Mouse (Mus musculus) urinary bladder, postnatal 36 days (tissue): ENCODE results near the gene Qdpr.

Source experiments
- DNase-seq, 2 experiments: peaks; one replicate each; pipeline ENCODE4 v3.0.0; 2022; ENCODE audit warnings: low spot score in 2 of 2, mixed read lengths in 1 of 2

The Qdpr gene

DNA sequence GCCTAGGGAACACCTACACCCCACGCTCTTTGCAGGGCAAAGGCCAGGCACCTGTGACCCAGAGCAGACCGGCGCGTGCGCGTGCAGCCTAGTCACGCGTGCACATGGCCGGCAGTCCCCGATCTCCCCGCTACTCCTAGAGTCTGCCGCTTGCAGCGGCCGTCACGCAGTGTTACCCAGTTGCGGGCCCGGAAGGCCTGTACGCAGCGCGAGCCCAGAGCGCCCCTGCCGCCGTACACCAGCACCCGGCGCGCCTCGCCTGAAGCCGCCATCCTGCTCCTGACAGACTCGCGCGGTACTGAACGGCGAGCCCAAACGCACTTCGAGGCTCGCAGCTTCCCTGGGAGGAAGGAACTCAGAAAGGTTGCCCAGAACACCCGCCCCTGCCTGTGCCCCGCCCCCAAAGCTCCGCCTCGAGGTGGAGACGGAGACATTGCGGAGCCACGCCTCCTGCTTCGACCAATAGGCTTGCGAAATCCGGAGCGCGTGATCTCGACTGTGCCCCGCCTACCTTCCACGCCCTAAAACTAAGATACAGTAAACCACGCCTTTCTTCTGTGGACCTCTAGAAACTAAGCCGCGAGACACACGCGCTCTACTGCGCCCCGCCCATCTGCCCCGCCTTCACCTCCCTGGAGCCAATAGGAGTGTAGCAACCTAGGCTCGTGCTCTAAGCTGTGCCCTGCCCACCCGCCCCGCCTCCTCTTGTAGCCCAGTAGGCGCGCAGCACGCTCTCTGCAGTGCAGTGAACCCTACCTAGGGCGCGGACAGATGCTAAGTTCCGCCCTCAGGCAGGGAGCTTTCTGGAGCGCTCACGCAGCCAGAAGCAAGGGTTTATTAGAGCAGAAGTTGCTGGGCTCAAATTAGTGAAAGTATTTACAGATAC lies at the start of gene Qdpr:
Gene Qdpr (minus strand): TSS at position 406 of the 886 bp plus-strand sequence.
- peak; percentile 88 to 95 for DNase-seq

DNA sequence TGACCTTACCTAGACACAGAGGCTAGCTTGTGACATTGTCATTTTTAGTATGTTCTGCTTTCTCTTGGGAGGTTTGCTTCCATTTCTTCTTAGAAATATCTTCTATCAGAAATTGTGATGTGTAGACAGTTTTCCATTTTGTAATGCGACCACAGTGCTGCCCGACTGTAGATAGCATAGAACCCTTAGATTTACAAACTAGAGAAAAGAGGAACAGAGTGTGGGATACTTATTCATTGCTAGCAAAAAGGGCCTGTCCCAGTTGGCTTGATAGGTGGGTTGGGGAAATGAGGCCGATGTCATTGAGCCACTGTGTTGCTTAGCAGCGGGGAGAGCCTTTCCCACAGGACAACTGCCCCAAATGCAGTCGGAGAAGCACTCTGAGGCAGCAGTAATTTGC lies 47.5 kb upstream of the Qdpr start:
- DNase-seq: no peak

DNA sequence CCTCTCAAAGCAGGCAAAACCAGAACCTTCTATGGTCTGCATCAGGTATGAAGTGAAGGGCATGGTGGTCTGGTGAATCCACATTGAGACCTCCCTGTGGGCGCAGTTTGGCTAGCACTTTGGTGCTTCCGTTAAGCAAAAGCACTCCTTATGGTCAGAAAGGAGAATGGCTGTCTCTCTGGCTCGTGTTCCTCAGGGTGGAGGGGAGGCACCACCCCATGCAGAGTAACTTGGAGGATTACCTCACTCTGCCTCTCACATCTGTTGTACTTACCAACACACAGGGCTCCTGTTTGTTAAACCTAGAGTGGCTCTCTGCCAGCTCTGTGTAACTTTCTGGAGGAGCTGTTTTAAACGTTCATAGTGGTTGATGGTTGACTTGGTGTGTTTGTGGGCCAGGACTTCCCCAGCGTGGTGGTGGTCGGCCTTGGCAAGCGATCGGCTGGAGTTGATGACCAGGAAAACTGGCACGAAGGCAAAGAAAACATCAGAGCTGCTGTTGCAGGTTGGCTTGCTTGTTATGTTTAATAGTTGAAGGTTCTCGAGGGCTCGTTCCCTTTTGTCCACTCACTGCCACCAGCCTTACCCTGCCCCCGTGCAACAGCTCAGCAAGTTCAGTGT lies 47.0 kb upstream of the Qdpr start:
- no peak for DNase-seq

DNA sequence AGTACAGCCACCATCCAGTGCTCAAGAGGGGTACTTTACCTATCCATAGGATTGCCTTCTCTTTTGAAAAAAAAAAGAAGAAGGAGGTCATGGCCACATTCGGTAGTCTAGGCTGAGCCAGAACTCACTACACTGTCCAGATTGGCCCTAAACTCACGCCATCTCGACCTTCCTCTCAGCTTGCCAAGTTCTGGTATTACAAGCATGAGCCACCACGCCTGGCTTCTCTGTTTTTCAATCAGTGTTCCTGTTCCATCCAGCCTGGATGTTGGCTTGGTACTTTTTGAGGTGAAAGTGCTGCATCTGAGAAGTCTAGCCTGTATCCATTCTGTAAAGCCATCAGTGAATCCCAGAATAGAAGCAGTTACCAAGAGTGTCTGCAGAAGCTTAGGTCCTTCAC lies 46.4 kb upstream of the Qdpr start:
- DNase-seq: no peak

DNA sequence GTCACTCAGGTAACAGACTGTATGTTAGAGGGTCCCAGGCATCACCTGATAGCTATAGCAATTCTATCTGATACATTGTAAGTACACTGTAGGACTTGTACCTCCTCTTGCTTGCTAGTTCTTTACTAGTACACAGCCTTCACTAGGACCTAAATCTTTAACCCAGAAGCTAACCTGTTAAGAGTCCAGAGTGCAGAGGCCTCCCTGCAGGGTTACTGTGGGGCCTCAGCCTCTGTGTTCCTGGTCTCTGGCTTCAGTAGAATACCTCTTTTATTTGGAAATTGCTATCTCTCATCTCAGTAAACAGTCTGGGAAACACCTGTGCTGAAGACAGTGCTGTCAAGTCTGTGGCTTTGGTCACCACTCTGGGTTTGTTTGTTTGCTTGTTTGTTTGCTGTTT lies 46.0 kb upstream of the Qdpr start:
- DNase-seq: no peak

DNA sequence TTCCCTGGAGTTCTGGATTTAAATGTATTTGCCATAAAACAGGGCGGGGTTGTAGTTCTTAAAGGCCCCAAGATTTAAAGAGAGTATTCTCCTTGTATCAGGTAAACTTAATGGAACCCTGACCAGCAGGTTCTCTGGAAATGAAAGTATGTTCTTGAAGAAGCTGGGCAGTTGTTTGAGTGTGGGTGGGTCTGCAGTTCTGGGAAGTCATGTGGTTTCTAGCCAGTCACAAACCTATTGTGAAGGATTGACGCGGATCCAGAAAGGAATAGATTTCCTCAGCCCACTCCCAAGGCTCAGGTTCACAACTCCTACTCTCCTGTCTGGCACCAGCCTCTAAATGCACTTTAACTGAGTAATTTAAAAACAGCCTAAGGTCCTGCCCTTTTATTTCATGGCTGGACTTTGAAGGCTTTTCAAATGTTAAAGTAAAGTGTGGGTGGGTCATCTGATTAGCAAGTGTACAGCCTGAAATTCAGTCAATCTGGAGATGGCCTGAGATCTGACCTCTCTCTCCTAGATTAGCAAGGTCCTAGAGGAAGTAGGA lies 45.5 kb upstream of the Qdpr start:
- no peak for DNase-seq

DNA sequence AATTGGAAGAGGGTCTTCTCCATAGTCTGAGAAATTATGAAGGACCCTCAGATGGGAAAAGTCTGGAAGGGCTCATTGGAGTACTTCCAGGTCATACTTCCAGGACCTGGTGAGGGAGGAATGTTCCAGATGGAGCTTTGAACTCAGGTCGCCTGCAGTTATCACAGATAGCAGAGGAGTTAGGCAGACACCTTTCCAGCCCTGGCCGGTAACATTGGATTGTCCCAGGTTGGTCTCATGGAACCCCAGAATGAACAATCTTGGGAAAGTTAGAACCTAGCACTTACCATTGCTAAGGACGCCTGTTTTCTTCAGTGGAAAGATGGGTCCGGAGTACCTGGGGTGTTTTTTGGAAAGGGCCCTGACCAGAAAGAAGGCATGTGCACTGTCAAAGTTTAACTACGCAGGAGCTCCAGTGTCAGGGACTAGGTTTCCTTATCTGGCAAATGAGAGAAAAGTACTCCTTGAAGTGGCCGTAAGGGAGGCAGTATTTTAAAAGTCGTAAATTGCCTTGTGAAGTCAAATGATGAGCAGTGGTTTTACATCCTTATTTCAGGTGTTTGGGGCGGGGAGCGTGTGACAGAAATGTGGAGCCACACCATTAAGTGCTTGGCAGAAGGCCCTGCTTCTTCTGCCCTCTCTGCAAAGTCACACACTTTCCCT lies 44.2 kb upstream of the Qdpr start:
- DNase-seq: no peak

DNA sequence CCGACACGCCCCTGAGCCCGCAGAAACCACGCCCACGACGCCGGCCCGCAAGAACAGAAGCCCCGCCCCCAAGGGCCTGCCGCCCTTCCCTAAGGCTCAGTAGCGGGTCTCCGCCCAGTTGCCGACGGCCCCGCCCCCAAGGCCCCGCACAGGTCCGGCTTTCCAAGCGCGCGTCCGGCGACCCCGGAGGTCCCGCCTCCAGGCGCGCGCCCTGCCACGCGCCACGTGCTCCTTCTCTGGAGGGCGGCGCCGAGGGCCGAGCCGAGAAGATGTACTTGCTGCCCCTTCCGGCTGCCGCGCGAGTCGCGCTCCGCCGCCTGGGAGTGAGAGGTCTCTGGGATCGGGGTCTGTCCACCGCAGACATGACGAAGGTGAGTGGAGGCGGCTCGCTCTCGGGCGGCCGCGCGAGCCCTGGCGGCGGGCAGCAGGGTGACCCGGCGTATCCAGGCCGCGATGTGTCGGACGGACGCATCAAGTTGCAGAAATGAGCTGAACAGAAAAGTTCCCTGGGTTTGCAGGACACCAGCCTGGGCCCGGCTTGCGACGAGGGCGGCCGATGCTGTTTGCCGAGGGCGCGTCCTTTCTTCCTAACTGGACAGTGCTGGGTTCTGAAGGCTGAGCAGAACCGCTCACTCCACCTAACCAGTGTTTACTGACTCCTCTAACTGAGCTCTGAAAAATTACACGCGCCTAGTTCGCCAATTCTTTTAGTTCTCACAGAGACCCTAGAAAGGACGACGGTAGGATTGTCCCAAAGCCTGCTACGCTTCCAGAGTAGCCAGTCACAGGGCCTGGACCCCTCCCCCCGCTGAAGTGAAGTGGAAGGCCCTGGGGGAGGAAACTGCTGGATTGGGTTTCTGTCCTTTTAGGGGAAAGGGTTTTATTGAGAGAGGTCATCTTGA lies 43.4 kb upstream of the Qdpr start, which contains the start of gene Lap3:
Gene Lap3 (plus strand): TSS at position 184 of the 902 bp plus-strand sequence.
- peak; percentile 99 to 100 for DNase-seq

DNA sequence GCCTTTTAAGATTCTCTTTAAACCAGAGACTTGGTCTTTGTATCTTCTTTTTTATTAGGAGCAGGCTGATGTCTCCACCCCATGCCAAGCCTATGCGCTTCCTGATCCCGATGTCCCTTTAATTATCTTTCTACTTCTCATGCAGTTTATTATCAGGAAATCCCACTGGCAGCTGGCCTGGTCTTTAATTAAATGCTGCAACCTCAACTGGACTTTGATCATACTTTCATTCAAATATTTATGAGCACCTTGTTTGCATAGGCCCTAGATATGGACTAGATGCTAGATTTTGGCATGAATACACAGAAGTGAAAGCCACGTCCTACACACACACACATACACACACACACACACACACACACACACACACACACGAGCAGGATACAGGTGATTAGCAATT lies 41.7 kb upstream of the Qdpr start:
- DNase-seq: no peak

DNA sequence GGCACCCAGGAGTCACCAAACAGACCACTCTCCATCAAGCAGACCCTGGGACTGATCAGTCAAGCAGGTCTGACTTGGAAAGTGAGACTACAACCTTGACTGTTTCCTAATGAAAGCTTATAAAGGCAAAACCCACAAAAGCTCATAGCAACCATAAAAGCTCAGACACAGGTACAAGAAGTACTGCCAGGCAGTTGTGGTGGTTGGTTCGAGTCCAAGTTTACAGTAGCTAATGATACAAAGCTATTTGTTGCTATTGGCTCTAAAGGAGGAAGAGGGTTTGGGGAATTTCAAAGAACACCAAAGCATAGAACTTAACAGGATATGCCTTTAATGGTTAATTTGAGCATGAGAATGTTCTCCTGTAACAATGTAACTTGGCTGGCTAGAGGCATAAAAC lies 33.6 kb upstream of the Qdpr start:
- no peak for DNase-seq

DNA sequence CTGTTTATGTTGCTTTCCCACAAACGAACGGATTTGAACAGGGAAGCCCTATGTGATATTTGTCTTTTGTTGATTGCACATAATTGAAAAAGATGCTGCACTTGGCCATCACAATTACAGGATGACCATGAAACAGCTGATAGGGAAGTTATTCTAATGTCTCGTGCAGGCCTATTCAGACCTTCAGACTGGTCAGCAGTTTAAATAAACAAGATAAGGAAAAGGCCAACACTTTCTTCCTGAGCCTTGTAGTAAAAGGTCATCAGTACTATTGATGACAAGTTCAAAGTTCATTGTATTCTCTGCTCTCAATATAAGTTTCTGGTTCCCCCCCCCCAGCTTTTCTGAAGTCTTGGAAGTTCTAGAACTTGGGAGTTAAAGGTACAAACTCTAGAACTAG lies 32.6 kb upstream of the Qdpr start:
- DNase-seq: no peak

DNA sequence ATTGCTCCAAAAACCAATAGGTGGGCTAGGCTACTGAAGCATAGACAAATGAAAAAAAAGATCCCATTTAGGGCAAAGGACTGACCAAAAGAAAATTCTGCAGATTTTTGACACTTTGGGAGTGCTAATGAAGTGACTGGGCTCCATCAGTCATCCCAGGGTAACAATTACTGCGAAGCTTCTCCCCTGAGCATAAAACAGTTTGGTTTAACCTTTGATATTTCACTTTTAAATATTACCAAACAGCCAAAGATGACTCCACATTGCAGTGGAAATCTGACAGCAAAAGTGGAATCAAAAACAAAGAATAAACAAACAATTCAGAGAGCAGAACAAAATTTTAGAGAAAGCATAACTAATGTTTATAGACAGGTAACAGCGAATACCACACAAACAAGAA lies 31.1 kb upstream of the Qdpr start:
- DNase-seq: no peak

DNA sequence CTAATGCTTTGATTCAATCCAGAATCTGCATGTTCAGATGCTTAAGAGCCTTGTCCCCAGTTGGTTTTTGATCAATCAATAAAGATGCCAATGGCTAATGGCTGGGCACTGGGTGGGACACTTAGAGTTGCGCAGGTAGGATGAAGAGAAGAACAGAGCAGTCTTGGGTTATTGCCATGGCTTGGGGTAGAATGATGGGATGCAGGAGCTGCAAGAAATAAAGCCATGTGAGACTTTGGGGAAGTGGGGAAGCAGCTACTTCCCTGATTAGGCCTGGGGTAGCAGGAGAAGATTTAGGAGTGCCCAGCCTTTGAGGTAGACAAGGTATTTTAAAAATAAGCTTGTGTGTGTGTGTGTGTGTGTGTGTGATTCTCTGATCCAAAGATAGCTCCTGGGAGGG lies 30.0 kb upstream of the Qdpr start:
- no peak for DNase-seq

DNA sequence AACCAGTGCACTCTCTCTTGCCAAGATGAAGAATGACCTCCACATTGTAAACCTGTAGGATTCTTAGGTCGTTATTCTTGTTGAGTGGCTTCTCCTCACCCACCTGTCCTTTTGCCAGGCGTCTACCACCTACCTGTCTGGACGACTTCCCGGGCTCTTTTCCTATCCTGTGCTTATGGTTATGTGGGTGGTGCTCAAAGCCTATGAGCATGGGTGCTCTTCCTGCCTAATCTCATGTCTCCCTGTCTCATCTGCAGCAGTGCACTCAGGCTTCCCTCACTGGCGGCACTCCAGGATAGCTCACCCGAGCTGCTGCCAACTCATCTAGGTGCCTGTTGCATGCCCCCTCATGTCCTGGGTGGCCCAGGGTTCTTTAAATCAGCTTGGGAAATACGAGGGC lies 27.6 kb upstream of the Qdpr start:
- DNase-seq: no peak

DNA sequence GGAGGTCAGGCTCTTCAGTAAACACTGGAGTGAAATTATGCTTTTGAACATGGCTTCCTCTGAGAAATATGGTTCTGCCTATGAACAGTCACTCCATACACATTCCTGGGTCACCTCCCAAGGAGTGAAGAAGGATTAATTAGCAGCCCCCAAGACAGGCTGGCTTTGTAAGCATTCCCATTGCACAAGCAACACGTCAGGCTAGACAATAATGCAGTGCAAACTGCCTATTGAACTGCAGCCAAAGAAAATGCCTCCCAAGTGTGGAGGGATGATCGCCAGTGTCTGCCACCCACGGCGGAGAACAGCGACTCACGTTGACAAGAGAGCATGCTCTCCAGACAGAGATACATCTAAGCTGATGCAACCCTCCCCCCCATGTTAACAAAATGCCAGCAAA lies 26.3 kb upstream of the Qdpr start:
- DNase-seq: no peak

DNA sequence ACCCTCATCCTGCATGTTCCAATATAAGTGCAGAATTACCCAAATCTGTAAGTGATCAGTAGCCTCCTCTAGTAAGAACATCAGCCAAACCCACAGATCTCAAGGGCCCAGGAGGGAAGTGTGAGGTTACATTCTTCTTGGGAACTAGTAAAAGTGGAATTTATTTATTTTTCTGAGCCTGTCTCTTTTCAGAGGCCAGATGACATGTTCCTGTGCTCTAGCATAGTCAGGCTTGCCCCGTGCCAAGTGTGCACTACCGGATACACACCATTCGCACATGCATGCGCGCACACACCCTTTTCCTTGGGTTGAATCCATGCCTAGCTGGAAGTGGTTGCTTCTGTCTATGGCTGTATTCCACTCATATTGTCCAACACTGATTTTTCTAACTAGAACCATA lies 25.7 kb upstream of the Qdpr start:
- no peak for DNase-seq

DNA sequence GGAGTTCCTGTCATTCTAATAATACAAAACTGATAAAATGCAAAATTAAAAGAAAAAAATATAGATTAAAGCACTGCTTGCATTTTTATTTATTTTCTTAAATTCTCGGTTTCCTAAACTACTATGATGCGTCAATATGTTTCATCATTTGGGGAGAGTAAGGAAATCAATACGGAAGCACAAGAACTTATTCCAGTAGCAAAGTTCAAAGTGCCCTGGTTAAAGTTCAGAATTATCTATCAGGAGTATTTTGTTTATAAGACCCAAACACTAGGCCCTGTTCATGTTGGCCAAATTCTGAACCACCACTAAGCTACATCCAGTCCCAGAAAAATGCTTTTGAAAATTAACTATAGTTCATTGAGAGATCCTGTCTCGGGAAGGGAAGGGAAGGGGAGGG lies 24.7 kb upstream of the Qdpr start:
- no peak for DNase-seq

DNA sequence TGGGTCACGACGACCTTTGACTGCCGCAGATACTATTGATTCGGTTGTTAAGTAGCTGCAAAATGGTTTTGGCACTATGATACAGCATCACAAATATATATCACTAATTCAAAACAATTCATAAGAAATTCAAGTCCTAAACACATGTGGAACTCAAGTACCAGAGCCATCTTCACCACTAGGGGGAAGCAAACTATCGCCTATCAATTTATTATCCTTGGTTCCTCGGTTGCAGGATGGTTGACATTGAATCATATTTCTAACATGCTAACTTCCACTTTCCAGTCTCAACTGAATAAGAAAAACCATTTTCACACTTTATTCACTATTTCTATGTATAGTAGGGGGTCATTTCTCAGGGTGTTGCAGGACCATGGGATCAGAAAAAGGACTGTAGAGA lies 24.2 kb upstream of the Qdpr start:
- DNase-seq: no peak

DNA sequence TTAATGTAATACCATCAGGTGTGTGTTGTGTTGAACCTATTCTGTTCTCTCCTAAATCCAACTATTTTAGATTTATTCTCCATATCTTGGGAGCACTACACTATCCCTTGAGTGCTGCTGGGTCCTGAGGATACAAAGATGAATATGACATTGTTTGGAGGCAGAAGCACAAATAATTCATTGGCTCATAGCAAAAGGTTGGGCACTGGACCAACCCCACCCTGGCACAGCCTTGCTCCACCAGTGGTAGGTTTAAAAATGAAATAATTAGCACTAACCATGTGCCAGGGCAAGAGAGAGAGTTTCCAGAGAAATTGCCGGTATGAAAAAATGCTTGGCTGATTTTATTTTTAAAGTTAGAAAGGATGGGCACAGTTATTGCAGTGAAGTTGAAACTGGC lies 23.5 kb upstream of the Qdpr start:
- DNase-seq: no peak

DNA sequence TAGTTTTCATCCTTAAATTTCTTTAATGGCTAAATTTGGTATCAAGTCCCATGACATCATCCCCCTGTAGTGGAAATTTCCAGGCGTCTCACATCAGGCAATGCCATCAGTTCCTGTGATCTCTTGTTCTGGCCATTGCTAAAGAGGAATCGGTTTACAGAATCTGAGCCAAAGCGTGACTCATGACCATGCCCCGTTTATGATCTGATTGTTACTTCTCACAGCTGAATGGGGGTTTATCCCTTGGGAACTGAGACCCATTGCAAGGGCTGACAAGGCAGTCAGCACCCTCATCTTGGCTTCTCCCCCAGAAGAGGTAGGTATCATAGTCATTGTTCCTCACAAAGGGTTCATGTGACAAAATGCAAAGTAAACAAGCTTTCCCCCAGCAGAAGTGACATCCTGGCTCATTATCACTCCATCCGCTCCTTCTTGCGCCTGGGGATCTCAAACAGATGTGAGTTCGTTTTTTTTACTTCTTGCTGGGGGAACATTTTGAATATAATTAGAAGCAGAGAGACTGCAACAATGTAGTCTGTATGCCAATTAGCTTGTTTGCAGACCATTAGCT lies 22.9 kb upstream of the Qdpr start:
- no peak for DNase-seq

DNA sequence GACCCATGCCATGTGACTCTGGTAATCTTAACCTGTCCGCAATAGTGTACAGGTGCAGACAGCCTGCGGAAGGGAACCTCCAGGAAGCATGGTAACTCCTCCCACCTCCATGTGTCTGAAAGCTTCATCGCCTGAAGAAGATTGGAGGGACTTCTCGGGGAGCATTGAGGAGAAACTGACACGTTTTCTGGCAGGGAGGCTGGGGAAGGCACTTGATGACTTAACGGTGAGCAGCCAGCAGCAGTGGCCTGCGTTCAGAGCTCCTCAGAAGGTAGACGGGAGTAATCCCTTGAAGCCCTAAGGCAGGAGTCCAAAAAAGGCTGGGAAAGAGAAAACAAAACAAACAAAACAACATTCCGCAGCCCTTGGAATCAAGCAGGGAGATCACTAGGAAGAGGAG lies 4.4 kb upstream of the Qdpr start:
- DNase-seq: no peak
